Mouse (Mus musculus): ENCODE results near the gene Rad51b.

DNA sequence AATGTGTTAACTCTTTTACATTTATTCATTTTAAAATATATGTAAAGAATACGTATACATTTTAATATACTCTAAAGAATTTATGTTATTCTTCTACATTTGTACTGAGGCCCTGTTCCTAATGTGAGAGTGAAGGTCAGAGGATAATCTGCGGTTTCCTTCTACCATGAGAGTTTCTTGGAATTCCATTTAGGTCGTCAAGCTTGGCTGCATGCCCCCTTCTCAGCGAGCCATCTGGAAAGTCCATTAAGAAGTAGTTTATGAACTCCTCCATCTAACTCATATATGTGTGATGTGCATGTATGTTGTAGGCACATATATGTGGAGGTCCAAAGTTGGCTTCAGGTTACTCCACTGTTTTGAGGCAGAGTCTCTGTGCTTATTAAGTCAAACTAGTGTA, 188.4 kb downstream of the Rad51b start:
- TF ChIP-seq CTCF (IDR thresholded peaks at IDR 0.05; ENCODE audit: low read depth, low read length) (no peak), EP300 (IDR thresholded peaks at IDR 0.05; ENCODE audit: insufficient read depth, low read depth, low read length) (no peak), POLR2A (IDR thresholded peaks at IDR 0.05; ENCODE audit: insufficient read depth, low read length) (no peak)
